Mouse (Mus musculus) lung, adult 2 months (tissue): ENCODE results near the gene Slc43a1. TPM values are rescaled to one million over a fixed set of nuclear protein-coding genes. Genes with fewer than 3 reads are reported as not detected.
A peak's percentile ranks its signal among the peaks of the same experiment; 100 is the strongest.
"Not testable (repeated sequence)": the region's sequence is repeated elsewhere in the genome, so short reads cannot be mapped to it uniquely, and the experiment has no call there.

Source experiments
- DNase-seq: peaks from one replicate; pipeline ENCODE4 v3.0.0; 2022
- H3K4me1 ChIP-seq: fragments of 200-500 bp; 2 replicates; pipeline ENCODE4 v1.6.1; 2011; ENCODE audit warnings: low read length; ENCODE audit not compliant: control insufficient read depth, insufficient read depth
- H3K4me3 ChIP-seq: fragments of 200-500 bp; replicated peaks from 2 replicates; pipeline ENCODE3; 2011; ENCODE audit warnings: low read depth, mild to moderate bottlenecking, control low read depth, low read length; ENCODE audit errors: extremely low read depth
- CTCF ChIP-seq: fragments of 200-500 bp; IDR thresholded peaks from 2 replicates; pipeline ENCODE4 v1.5.1; 2011; ENCODE audit warnings: mild to moderate bottlenecking, low read length, control low read depth; ENCODE audit not compliant: insufficient read depth
- POLR2A ChIP-seq: fragments of 200-500 bp; IDR thresholded peaks from 2 replicates; pipeline ENCODE4 v1.6.1; 2011; ENCODE audit warnings: low read depth, mild to moderate bottlenecking, control low read depth, low read length, borderline replicate concordance; ENCODE audit errors: extremely low read depth
- WGBS: fragments of 180-500 bp; shearing (Covaris S2); methylation state at CpG from one replicate; pipeline ENCODE4 v1.1.7; 2018; 5-methylcytosine and 5-hydroxymethylcytosine counted together
- polyA plus RNA-seq: library from polyadenylated mRNA; depleted of rRNA; stranded (reverse); fragments of >200 nt; gene quantifications from 2 replicates; pipeline ENCODE4 v1.2.3, GENCODE M21; 2012; rRNA removed

Gene Slc43a1
- polyA plus RNA-seq, 1 experiment = 3.9 TPM

- DNase-seq = peak; percentile 39
- WGBS = under 1% methylated on average over 58 of the region's 58 CpGs
- TF ChIP-seq CTCF (peak; percentile 26; the same call in 1 of the 2 replicates), POLR2A (no peak)
- Histone ChIP-seq H3K4me3 (peak overlapping the region; percentile 67), H3K4me1 (peaks cover 9% of the 10 kb centered on the region; the same call in 1 of the 2 replicates)
Observed at GRCm38 (mm10) chr2:84887411-84888271, 49.0 kb downstream of the Slc43a1 start.

- Histone ChIP-seq H3K4me1 (peaks cover 9% of the 10 kb centered on the region; the same call in 1 of the 2 replicates), H3K4me3 (peak overlapping the region; percentile 4)
- TF ChIP-seq CTCF (peak; percentile 63), POLR2A (no peak)
- DNase-seq = peak; percentile 64
- WGBS = 2% methylated on average over 28 of the region's 28 CpGs
Observed at GRCm38 (mm10) chr2:84888657-84889315, 50.1 kb downstream of the Slc43a1 start.

GRCm38 (mm10) chr2:84889316-84890044 lies 50.8 kb downstream of the Slc43a1 start:
- Histone ChIP-seq H3K4me1 (peaks cover 9% of the 10 kb centered on the region; the same call in 1 of the 2 replicates), H3K4me3 (no peak overlapping the region)
- DNase-seq = no peak
- 17% methylated on average over 14 of the region's 14 CpGs for WGBS
- TF ChIP-seq POLR2A (no peak), CTCF (no peak)

- no peak overlapping the region for H3K4me3 ChIP-seq
- H3K4me1 ChIP-seq = peaks cover 9% of the 10 kb centered on the region; the same call in 1 of the 2 replicates
- DNase-seq = peak; percentile 76
- TF ChIP-seq CTCF (peak; percentile 82), POLR2A (no peak)
- WGBS = under 1% methylated on average over 5 of the region's 5 CpGs
Observed at GRCm38 (mm10) chr2:84890045-84890340, 51.3 kb downstream of the Slc43a1 start.

GRCm38 (mm10) chr2:84893359-84893758 lies 54.7 kb downstream of the Slc43a1 start:
- WGBS = 58% methylated on average over 6 of the region's 6 CpGs
- TF ChIP-seq POLR2A (no peak), CTCF (no peak)
- no peak for DNase-seq
- no peak overlapping the region for H3K4me3 ChIP-seq
- peaks cover 9% of the 10 kb centered on the region for H3K4me1 ChIP-seq

GRCm38 (mm10) chr2:84895495-84896198 lies 57.0 kb downstream of the Slc43a1 start:
- no peak for DNase-seq
- Histone ChIP-seq H3K4me3 (no peak overlapping the region), H3K4me1 (peaks cover 3% of the 10 kb centered on the region; the same call in 1 of the 2 replicates)
- WGBS = 27% methylated on average over 4 of the region's 4 CpGs
- TF ChIP-seq POLR2A (no peak), CTCF (no peak)

GRCm38 (mm10) chr2:84896686-84897085 lies 58.0 kb downstream of the Slc43a1 start:
- 94% methylated on average over 6 of the region's 6 CpGs for WGBS
- H3K4me3 ChIP-seq, DNase-seq, H3K4me1 ChIP-seq: not testable (repeated sequence)

GRCm38 (mm10) chr2:84912722-84913121 lies 74.1 kb downstream of the Slc43a1 start:
- DNase-seq = no peak
- H3K4me3 ChIP-seq = no peak overlapping the region
- peaks cover 19% of the 10 kb centered on the region for H3K4me1 ChIP-seq
- WGBS = 29% methylated on average over 3 of the region's 3 CpGs
- no peak for TF ChIP-seq CTCF
- TF ChIP-seq POLR2A = no peak

Other genes with a start within 250 kb of the Slc43a1 start
- 86.2 and 130 TPM in 2 replicates for gene Ctnnd1, start 188.1 kb upstream of the Slc43a1 start, polyA plus RNA-seq
- 0.05 TPM in 1 of 2 replicates, not detected in the other for gene Btbd18, start 179.8 kb upstream of the Slc43a1 start, polyA plus RNA-seq
- 40.4 and 51.7 TPM in 2 replicates for gene Selenoh, start 168.1 kb upstream of the Slc43a1 start, polyA plus RNA-seq
- gene Gm28635, start 160.8 kb upstream of the Slc43a1 start, polyA plus RNA-seq = not detected in 2 replicates
- gene Med19, start 160.4 kb upstream of the Slc43a1 start, polyA plus RNA-seq = 6.9 and 8.9 TPM in 2 replicates
- 41.8 and 57.7 TPM in 2 replicates for gene Tmx2, start 159.7 kb upstream of the Slc43a1 start, polyA plus RNA-seq
- gene Zdhhc5, start 123.7 kb upstream of the Slc43a1 start, polyA plus RNA-seq = 34.6 and 41.4 TPM in 2 replicates
- gene Clp1, start 111.5 kb upstream of the Slc43a1 start, polyA plus RNA-seq = 6.0 and 10.3 TPM in 2 replicates
- gene Ypel4, start 104.8 kb upstream of the Slc43a1 start, polyA plus RNA-seq = 1.6 and 2.0 TPM in 2 replicates
- gene Gm19426, start 95.2 kb upstream of the Slc43a1 start, polyA plus RNA-seq = 1.8 and 4.1 TPM in 2 replicates
- 822 and 853 TPM in 2 replicates for gene Serping1, start 63.4 kb upstream of the Slc43a1 start, polyA plus RNA-seq
- gene Ube2l6, start 40.0 kb upstream of the Slc43a1 start, polyA plus RNA-seq = 45.0 and 47.0 TPM in 2 replicates
- gene Smtnl1, start 16.2 kb upstream of the Slc43a1 start, polyA plus RNA-seq = 3.5 TPM in 1 of 2 replicates, not detected in the other
- gene Timm10, start 11.9 kb upstream of the Slc43a1 start, polyA plus RNA-seq = 20.2 and 25.1 TPM in 2 replicates
- gene Rtn4rl2, start 47.9 kb downstream of the Slc43a1 start, polyA plus RNA-seq = 2.7 and 9.7 TPM in 2 replicates
- 325 and 376 TPM in 2 replicates for gene Slc43a3, start 97.7 kb downstream of the Slc43a1 start, polyA plus RNA-seq
- 0.15 and 1.2 TPM in 2 replicates for gene Prg2, start 141.6 kb downstream of the Slc43a1 start, polyA plus RNA-seq
- gene Prg3, start 149.4 kb downstream of the Slc43a1 start, polyA plus RNA-seq = not detected in 2 replicates
- gene Ssrp1, start 198.4 kb downstream of the Slc43a1 start, polyA plus RNA-seq = 72.9 and 97.8 TPM in 2 replicates
- gene P2rx3, start 198.6 kb downstream of the Slc43a1 start, polyA plus RNA-seq = 0.20 and 0.27 TPM in 2 replicates
- 208 and 218 TPM in 2 replicates for gene Tnks1bp1, start 209.2 kb downstream of the Slc43a1 start, polyA plus RNA-seq